Mouse (Mus musculus): ENCODE measurements at regions not wholly inside any gene's neighbourhood (a gene's known extent, or its start where the extent isn't known, plus 50 kb on each side); places are given as distances from the start of the nearest gene placed in this dataset.

DNA sequence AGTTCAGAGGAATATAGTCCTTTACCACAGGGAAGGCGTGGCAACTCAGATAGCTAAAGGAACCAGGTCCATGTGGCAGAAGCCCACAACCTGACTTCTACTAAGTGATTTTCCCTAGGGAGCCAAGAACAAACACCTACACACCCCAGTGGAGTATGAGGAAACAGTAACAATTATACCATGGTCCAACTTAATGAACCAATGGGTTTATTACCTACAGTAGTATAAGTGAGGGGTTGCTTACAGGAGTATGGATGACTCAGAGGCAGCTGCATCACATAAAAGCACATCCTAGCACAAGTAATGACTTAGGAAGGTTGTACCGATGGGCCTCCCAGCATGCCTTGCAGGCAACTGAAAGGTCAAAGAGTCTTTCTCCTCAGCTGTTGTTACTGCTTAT lies 98.7 kb upstream of the Cul1 start:
- no peak for DNase-seq

DNA sequence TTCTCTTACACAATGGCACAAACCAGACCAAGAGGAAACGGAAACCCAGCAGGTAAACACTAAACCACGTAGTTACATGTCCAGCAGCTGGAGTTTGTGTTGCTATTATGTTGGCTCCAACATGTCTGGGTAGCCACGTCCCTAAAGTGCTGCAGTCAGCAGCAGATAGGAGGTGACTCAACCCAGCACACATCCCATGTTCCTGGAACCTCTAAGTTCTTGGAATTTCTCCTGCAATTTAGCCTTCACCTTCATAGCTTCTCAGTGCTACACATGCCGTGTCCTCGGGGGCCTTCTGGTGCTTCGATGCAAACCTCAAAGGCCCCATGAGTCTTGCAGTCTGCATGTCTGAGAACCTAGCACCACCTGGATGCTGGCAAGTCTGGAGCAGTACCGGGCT lies 97.7 kb upstream of the Cul1 start:
- no peak for DNase-seq

DNA sequence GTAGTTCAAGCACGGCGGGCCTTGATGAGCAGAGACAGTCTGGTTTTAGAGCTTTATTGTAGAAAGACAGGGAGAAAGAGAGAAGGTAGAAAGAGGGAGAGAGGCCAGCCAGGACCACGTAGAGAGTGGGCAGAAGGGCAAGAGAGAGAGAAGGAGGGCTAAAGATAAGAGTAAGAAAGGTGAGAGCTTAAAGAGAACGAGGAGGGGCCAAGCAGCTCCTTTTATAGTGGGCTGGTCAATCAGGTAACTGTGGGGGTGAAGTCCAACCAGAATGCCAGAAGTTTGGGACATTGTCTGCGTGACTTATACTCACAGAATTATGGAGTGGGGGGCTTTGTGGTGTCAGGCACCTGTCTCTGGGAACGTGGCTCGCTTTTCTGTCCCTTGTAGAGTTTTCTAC lies 96.7 kb upstream of the Cul1 start:
- DNase-seq, result no peak

DNA sequence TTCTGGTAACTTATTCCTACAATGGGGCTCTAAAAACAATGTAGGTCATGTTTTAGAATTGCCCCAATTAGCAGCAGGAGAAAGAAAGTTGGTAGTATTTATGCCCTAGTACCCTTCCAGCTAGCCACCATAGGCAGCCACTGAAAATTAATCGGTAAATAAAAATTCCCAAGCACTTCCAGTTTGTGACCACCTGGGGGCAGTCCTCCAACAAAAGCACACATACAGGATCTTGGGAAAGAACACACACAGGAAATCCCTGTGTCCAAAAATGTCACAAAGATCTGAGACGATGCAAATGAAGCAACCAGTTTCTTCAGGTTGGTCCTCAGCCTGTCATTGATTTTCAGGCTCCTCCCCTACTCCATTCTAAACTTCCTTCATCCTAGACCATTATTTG lies 94.5 kb upstream of the Cul1 start:
- DNase-seq, result peak; percentile 29 to 50

- DNase-seq, result no peak
Observed at GRCm38 (mm10) chr6:47364002-47364401, 89.2 kb upstream of the Cul1 start.

DNA sequence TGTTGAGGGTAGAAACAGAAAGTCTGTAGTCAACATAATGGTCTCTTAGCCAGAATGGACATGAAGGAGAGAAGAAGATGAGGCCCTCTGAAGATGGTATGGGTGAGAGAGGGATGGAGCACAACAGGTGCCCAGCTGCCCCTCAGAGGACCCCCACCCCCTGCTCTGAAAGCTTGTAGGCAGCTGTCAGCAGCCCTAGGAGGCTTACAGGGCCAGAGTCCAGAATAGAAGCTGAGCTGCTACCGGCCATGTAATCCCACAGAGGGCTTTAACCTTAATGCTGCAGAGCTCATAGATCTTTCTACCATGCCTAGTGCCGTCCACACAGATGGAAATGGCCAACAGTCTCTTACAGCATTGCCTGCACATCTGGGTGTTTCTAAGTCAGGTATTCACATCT lies 88.6 kb upstream of the Cul1 start:
- no peak for DNase-seq

GRCm38 (mm10) chr6:47365651-47366645 lies 87.2 kb upstream of the Cul1 start:
- DNase-seq, result no peak

GRCm38 (mm10) chr6:47367461-47367860 lies 85.7 kb upstream of the Cul1 start:
- no peak for DNase-seq

GRCm38 (mm10) chr6:47375705-47376104 lies 77.5 kb upstream of the Cul1 start:
- no peak for DNase-seq

GRCm38 (mm10) chr6:47381451-47381850 lies 71.7 kb upstream of the Cul1 start:
- no peak for DNase-seq

GRCm38 (mm10) chr6:47386550-47386949 lies 66.6 kb upstream of the Cul1 start:
- no peak for DNase-seq

DNA sequence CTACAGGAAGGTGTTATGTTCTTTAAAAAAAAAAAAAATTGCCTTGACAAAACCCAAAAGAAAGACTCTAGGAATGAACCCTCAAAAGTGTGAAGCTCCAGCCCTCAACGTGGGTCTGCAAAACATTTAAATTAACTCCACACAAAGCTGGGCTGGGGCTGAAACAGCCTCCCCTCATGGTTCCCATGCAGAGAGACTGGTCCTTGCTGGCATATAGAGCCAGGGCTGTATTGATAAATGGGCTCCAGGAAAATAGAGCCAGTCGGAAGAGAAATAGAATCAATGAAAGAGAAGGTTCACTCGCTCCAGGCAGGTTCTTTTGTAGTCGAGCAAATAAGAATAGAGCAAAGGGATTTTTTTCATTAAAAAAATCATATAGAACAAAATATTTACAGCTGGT lies 63.3 kb upstream of the Cul1 start:
- DNase-seq, result no peak

GRCm38 (mm10) chr6:47390436-47391002 lies 62.7 kb upstream of the Cul1 start:
- peak; percentile 9 for DNase-seq

DNA sequence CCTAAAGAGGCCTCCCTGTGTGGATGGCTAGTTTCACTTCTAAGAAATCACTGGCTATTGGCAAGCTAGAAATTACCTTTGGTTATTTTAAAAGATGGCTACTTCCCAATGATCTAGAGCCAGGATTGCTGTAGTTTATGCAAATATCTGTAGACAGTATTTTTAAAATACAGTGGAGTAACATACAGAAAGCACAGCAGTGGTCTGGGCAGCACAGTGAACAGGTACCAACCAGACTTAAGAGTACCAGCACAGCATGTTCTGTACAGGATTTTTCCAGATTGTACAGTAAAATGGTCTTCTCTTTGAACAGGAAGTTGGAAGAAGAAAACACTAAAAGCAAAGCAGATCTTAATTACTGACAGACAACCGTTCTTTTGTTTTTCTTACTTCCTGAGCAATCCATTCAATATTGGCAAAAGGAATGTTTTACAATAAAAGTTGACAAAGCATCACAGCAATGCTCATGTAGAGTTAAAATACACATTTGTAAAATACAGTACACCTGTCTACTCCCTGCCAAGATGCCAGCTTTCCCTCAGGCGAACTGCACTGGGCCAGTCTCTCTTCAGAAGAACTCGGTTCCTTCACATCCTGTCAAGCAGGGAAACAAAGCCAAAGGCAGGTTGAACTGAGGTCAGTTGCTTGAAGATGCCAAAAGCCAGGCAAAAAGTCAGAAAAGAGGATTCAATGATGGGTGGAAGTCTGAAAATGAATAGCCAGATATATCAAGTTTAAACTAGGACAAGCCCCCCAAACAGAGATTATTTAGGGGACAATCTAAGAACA lies 62.0 kb upstream of the Cul1 start:
- DNase-seq, result no peak

DNA sequence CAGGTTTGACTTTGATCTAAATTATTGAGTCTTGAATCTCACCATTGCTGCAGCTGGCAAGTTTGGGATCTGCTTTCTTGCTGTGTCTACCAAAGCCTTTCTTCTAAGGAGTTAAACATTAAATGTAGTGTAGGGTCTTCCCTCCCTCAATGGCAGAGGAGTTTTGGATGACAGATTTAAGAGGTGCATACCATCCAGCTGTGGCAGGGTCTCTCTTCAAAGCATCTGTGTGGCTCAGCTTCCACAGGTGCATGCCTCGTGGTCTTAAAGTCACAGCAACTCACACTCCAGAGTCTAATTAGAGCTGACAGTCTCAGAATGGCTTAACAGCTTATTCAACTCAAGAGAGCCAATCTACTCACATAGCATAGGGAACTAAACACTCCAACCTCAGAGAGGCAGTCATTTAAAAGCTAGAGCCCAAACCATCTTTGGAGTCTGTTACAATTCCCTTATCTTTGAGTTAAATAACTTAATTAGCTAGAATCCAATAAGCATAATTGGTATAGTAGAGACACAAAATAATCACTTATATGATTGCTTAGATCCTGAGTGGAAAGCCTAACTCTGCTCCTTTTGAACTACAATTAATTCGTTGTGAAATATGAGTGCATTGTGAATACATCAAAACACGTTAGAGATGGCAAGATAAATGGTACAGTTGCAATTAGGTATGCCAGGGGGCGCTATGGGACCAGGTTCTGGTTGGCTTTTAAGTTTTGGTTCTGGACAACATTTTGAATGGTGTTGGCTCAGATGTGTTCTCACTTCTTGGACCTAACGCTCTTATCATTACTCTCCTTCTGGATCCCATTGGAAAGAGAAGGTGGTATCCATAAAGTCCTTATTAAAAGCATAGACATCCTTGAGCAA lies 57.5 kb upstream of the Cul1 start:
- peak; percentile 33 to 44 for DNase-seq

All from cerebellum, postnatal 36 days (tissue).